Mouse (Mus musculus): ENCODE results near the gene 4931423N10Rik. TPM values are rescaled to one million over a fixed set of nuclear protein-coding genes. Genes with fewer than 3 reads are reported as not detected.
"Not testable (repeated sequence)": the region's sequence is repeated elsewhere in the genome, so short reads cannot be mapped to it uniquely, and the experiment has no call there.

The 4931423N10Rik gene
- polyA plus RNA-seq (2012; rRNA removed), result not detected in 2 replicates

- no peak for DNase-seq
- H3K4me3 ChIP-seq (replicated peaks; ENCODE audit: extremely low read depth, low read depth, low read length), result no peak within 1 kb of the TSS
- no peak for TF ChIP-seq POLR2A (IDR thresholded peaks at IDR 0.05; ENCODE audit: borderline replicate concordance, extremely low read depth, low read depth, low read length)
- H3K4me1 ChIP-seq (ENCODE audit: control insufficient read depth, insufficient read depth, low read length), result no peaks in the 10 kb centered on the region
- WGBS, result 77% methylated on average over 15 of the region's 15 CpGs
Measured at GRCm38 (mm10) chr2:23207070-23207526, at the start of gene 4931423N10Rik. TSS of gene 4931423N10Rik (plus strand) at chr2:23207476.

- no peak for TF ChIP-seq CTCF (IDR thresholded peaks at IDR 0.05; ENCODE audit: insufficient read depth, low read length)
- no peak for DNase-seq
- Histone ChIP-seq H3K4me3 (replicated peaks; ENCODE audit: extremely low read depth, low read depth, low read length) (no peak overlapping the region), H3K4me1 (ENCODE audit: control insufficient read depth, insufficient read depth, low read length) (no peaks in the 10 kb centered on the region)
- 64% methylated on average over 3 of the region's 3 CpGs for WGBS
Measured at GRCm38 (mm10) chr2:23172305-23172704, 35.0 kb upstream of the 4931423N10Rik start.

- 78% methylated on average over 1 of the region's 1 CpGs for WGBS
- Histone ChIP-seq H3K4me1 (ENCODE audit: control insufficient read depth, insufficient read depth, low read length) (no peaks in the 10 kb centered on the region), H3K4me3 (replicated peaks; ENCODE audit: extremely low read depth, low read depth, low read length) (no peak overlapping the region)
- no peak for DNase-seq
- no peak for TF ChIP-seq CTCF (IDR thresholded peaks at IDR 0.05; ENCODE audit: insufficient read depth, low read length)
- no peak for TF ChIP-seq POLR2A (IDR thresholded peaks at IDR 0.05; ENCODE audit: borderline replicate concordance, extremely low read depth, low read depth, low read length)
Measured at GRCm38 (mm10) chr2:23194366-23194765, 12.9 kb upstream of the 4931423N10Rik start.

GRCm38 (mm10) chr2:23201034-23201433, 6.2 kb upstream of the 4931423N10Rik start:
- no peak overlapping the region for H3K4me3 ChIP-seq (replicated peaks; ENCODE audit: extremely low read depth, low read depth, low read length)
- no peaks in the 10 kb centered on the region for H3K4me1 ChIP-seq (ENCODE audit: control insufficient read depth, insufficient read depth, low read length)
- DNase-seq, result no peak
- TF ChIP-seq CTCF (IDR thresholded peaks at IDR 0.05; ENCODE audit: insufficient read depth, low read length) (no peak), POLR2A (IDR thresholded peaks at IDR 0.05; ENCODE audit: borderline replicate concordance, extremely low read depth, low read depth, low read length) (no peak)
- WGBS, result 59% methylated on average over 1 of the region's 1 CpGs

GRCm38 (mm10) chr2:23202900-23203670, 4.2 kb upstream of the 4931423N10Rik start:
- no peaks in the 10 kb centered on the region for H3K4me1 ChIP-seq (ENCODE audit: control insufficient read depth, insufficient read depth, low read length)
- no peak for DNase-seq
- no peak overlapping the region for H3K4me3 ChIP-seq (replicated peaks; ENCODE audit: extremely low read depth, low read depth, low read length)
- TF ChIP-seq CTCF (IDR thresholded peaks at IDR 0.05; ENCODE audit: insufficient read depth, low read length), result no peak
- TF ChIP-seq POLR2A (IDR thresholded peaks at IDR 0.05; ENCODE audit: borderline replicate concordance, extremely low read depth, low read depth, low read length), result no peak
- 58% methylated on average over 15 of the region's 15 CpGs for WGBS

- TF ChIP-seq POLR2A (IDR thresholded peaks at IDR 0.05; ENCODE audit: borderline replicate concordance, extremely low read depth, low read depth, low read length) (no peak), CTCF (IDR thresholded peaks at IDR 0.05; ENCODE audit: insufficient read depth, low read length) (no peak)
- 76% methylated on average over 5 of the region's 5 CpGs for WGBS
Measured at GRCm38 (mm10) chr2:23213661-23214060, 6.4 kb downstream of the 4931423N10Rik start.

GRCm38 (mm10) chr2:23225199-23225598, 17.9 kb downstream of the 4931423N10Rik start:
- no peaks in the 10 kb centered on the region for H3K4me1 ChIP-seq (ENCODE audit: control insufficient read depth, insufficient read depth, low read length)
- 60% methylated on average over 7 of the region's 7 CpGs for WGBS
- TF ChIP-seq CTCF (IDR thresholded peaks at IDR 0.05; ENCODE audit: insufficient read depth, low read length) (no peak), POLR2A (IDR thresholded peaks at IDR 0.05; ENCODE audit: borderline replicate concordance, extremely low read depth, low read depth, low read length) (no peak)
- no peak overlapping the region for H3K4me3 ChIP-seq (replicated peaks; ENCODE audit: extremely low read depth, low read depth, low read length)
- no peak for DNase-seq

More at GRCm38 (mm10) chr2:23213661-23214060, 6.4 kb downstream of the 4931423N10Rik start:
- DNase-seq, result no peak
- no peaks in the 10 kb centered on the region for H3K4me1 ChIP-seq (ENCODE audit: control insufficient read depth, insufficient read depth, low read length)
- H3K4me3 ChIP-seq (replicated peaks; ENCODE audit: extremely low read depth, low read depth, low read length), result no peak overlapping the region

- WGBS, result 63% methylated on average over 2 of the region's 2 CpGs
- TF ChIP-seq POLR2A (IDR thresholded peaks at IDR 0.05; ENCODE audit: borderline replicate concordance, extremely low read depth, low read depth, low read length) (no peak), CTCF (IDR thresholded peaks at IDR 0.05; ENCODE audit: insufficient read depth, low read length) (no peak)
- Histone ChIP-seq H3K4me1 (ENCODE audit: control insufficient read depth, insufficient read depth, low read length) (no peaks in the 10 kb centered on the region), H3K4me3 (replicated peaks; ENCODE audit: extremely low read depth, low read depth, low read length) (no peak overlapping the region)
- no peak for DNase-seq
Measured at GRCm38 (mm10) chr2:23228463-23228862, 21.2 kb downstream of the 4931423N10Rik start.

- no peak for DNase-seq
- H3K4me1 ChIP-seq (ENCODE audit: control insufficient read depth, insufficient read depth, low read length), result no peaks in the 10 kb centered on the region
- H3K4me3 ChIP-seq (replicated peaks; ENCODE audit: extremely low read depth, low read depth, low read length), result no peak overlapping the region
- 2% methylated on average over 23 of the region's 50 CpGs for WGBS
- TF ChIP-seq CTCF (IDR thresholded peaks at IDR 0.05; ENCODE audit: insufficient read depth, low read length) (no peak), POLR2A (IDR thresholded peaks at IDR 0.05; ENCODE audit: borderline replicate concordance, extremely low read depth, low read depth, low read length) (no peak)
Measured at GRCm38 (mm10) chr2:23234065-23234773, 26.9 kb downstream of the 4931423N10Rik start.

GRCm38 (mm10) chr2:23290991-23291390, 83.7 kb downstream of the 4931423N10Rik start:
- not testable (repeated sequence) for DNase-seq; H3K4me3 ChIP-seq (replicated peaks; ENCODE audit: extremely low read depth, low read depth, low read length); H3K4me1 ChIP-seq (ENCODE audit: control insufficient read depth, insufficient read depth, low read length)
- 56% methylated on average over 19 of the region's 19 CpGs for WGBS

All from lung, adult 2 months (tissue).